Mouse (Mus musculus): ENCODE measurements at regions not wholly inside any gene's neighbourhood (a gene's known extent, or its start where the extent isn't known, plus 50 kb on each side); places are given as distances from the start of the nearest gene placed in this dataset.

DNA sequence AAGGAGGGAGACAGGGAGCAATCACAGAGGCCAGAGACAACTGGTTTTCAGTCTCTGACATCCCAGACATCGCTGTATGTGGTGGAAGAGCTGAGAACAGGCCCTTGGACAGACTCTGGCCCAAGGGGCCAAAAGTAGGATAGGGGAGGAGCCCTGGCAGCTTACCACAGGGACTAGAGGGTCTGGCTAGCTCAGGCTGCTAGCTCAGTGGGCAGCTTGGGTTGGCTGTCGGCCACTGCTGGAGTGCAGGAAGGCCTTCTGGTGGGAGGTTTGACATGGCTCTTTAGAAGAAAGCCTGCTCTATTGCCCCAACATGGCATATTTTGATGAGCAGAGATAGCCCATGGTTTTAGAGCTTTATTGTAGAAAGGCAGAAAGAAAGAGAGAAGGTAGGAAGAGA lies 575.7 kb downstream of the Nebl start:
- TF ChIP-seq CTCF (IDR thresholded peaks at IDR 0.05), result no peak
- no peak for TF ChIP-seq EP300 (IDR thresholded peaks at IDR 0.05)

All from lung, postnatal 0 days (tissue).